Mouse (Mus musculus): ENCODE data around the gene Sorcs2.

The Sorcs2 gene

DNA sequence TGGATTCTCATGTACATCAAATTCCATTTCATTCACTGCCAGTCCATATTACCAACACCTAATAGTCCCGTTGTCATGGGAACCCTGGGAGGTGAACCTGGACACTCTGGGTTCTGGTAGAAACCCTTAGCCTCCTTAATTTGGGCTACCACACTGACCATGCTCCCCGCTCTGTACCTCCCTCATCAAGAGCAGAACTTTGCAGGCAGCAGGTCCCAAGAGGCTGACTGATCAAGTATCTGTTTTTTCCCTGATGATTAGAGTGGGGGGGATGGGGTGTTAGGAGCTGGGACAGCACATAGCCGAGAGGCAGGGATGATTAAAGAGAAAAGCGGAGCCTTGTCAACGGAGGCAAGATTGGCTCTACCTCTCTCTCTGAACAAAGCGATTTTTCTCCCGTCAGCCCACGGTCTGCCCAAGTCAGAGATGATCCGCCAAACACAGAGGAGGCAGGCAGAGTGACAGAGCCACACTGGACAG lies 167.6 kb downstream of the Sorcs2 start:
- no peak for DNase-seq (ENCODE audit: low spot score in 2 of 2)

DNA sequence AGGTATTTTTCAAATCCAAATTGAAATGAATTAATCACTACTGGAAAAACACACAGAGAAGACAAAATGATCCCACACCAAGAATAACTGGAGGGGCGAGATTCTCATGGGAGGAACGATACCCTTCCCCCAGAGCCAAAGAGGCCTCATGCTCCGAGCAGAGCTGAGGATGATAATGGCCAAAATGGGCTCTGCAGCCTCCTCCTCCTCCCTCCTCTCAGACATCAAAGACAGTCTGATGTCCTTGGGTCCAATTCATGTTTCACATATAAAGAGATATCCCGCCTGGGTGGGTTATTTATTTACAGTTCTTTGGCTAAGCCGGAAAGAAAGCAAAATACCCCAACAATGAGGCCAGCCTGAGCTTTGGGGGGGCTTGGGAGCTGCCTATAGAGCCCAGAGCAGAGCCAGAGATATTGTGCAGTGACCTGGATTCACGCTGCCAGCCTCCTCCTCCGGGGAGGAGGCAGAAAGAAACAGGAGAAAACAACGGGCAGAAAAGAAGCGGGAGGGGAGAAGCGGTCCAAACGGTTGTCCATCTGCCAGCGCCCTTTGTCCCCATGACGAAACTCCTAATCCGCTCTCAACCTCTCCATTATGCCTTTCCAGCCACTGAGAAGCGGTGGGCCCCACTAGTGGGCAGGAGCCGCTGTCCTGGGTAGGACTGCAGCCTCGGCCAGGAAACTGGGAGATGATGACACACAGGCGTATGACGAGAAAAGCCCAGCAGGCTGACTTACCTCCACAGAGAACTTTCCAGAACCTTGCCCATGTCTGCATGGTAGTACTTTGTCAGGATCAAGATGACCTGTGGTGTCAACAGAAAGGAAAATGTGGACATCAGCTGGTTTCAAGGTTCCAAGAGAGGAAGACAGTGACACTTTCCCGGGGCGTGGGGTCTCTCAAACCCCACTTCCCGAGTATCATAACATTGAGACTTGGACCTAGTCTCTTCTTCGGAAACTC lies 169.3 kb downstream of the Sorcs2 start:
- no peak for DNase-seq (ENCODE audit: low spot score in 2 of 2)

DNA sequence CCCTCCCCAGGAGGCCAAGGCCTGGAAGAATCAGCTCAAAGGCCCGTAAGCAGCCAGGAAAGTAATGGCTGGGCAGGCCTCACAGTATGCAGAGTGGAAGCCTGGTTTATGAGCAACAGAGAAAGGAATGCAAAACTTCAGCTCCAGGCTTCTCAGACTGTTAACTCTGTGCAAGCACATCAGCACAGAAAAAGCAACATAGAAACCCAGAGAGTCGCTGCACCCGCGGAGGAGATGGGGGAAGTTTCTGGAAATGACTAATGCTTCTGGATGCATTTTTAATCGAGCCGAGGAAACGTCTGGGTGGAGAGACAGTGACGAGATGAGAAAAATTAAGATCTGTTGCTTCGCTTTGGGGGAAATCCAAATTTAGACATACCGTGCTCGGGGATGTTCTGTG lies 171.6 kb downstream of the Sorcs2 start:
- DNase-seq (ENCODE audit: low spot score in 2 of 2) = peak; percentile 70 to 84

GRCm38 (mm10) chr5:36225855-36226254 lies 172.1 kb downstream of the Sorcs2 start:
- no peak for DNase-seq (ENCODE audit: low spot score in 2 of 2)

DNA sequence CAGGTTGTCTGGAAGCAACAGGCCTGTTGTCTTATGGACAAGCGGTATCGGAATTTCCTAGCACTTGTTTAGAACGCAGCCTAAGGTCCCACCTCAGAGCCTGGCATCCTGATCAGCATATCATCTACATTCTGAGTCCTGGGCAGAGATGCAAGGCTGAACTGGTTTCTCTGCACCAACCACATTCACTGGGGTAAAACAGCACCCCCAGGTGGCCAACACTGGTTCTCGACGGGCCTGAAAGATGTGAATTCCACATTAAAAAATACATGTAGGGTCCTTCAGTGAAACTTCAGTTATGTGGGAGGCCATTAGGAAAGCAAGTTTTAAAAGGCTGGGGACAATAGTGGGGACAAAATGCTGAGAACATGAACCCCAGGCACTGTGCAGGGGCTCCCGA lies 174.2 kb downstream of the Sorcs2 start:
- DNase-seq (ENCODE audit: low spot score in 2 of 2) = peak; percentile 64 to 76

DNA sequence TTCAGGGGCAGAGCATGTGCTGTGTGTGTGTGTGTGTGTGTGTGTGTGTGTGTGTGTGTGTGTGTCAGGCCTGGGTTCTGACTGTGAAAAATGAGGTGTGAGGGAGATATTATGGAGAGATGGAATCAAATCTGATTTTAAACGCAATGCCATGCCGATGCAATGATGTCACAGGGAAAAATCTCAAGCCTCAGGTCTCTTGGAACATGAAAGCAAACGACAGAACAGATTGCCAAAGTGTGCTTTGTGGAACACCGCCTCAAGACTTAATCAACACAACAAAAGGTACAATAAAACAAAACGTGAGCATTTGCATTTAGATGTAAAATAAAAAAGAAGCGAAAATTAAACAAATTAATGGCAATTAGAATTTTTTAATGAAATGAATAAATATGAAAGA lies 177.3 kb downstream of the Sorcs2 start:
- no peak for DNase-seq (ENCODE audit: low spot score in 2 of 2)

DNA sequence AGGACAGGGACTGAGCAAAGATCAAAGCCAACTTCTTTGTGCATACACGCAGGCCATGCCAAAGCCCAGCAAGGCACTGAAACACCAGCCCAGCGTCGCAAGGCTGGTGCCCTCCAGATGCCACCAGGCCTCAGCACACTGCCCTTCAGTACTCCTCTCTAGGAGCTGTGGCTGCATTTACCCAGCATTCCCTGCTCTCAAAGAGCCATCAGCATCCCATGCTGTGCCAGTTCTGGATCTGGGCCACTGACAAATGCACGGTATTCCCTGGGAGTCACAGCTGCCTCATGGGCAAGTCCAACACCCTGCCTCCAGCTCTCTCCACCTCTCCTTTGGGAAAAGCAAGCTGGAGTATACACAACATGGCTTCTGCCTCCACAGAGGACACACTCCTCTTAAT lies 177.8 kb downstream of the Sorcs2 start:
- DNase-seq (ENCODE audit: low spot score in 2 of 2) = no peak

- peak; percentile 92 to 96 for DNase-seq (ENCODE audit: low spot score in 2 of 2)
These were observed 184.6 kb downstream of the Sorcs2 start for GRCm38 (mm10) chr5:36213310-36213709.

- DNase-seq (ENCODE audit: low spot score in 2 of 2) = no peak
These were observed 189.1 kb downstream of the Sorcs2 start for GRCm38 (mm10) chr5:36208803-36209202.

GRCm38 (mm10) chr5:36205397-36205796 lies 192.5 kb downstream of the Sorcs2 start:
- no peak for DNase-seq (ENCODE audit: low spot score in 2 of 2)

DNA sequence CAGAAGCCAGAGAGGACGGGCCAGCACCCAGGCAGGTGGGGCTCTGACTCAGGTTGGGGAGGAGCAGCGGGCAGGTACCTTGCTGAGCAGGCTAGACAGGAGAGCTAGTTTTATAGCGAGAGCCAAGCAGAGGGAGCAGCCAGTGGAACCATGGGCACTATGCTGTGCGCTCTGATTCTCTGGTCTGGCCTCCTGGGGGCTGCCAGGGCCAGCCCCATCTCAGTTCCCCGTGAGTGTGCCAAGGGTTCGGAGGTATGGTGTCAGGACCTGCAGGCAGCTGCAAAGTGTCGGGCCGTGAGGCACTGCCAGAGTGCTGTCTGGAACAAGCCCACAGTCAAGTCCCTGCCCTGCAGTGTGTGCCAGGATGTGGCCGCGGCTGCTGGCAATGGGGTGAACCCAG lies 194.0 kb downstream of the Sorcs2 start, which contains the start of gene Psapl1:
Gene Psapl1 (plus strand): TSS at position 106 of the 400 bp plus-strand sequence.
- no peak for DNase-seq (ENCODE audit: low spot score in 2 of 2)

DNA sequence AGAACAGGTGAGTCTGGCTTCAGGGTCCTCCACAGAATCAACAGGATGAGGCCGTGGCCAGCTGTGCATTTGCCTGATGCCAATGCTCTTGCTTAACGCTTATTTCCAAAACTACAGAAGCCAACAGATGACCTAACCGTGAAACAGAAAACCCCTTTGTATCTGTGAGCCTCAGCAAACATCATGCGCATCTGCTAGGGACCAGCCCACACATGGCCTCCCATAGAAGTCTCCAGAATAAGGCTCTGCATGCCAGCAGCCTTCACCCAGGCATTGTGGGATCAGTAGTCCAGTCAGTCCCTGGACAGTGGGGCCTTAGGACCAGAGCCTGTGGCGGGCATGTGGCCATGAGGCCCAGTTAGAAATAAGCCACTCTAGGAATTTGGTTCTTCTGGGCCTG lies 194.5 kb downstream of the Sorcs2 start:
- DNase-seq (ENCODE audit: low spot score in 2 of 2) = no peak

DNA sequence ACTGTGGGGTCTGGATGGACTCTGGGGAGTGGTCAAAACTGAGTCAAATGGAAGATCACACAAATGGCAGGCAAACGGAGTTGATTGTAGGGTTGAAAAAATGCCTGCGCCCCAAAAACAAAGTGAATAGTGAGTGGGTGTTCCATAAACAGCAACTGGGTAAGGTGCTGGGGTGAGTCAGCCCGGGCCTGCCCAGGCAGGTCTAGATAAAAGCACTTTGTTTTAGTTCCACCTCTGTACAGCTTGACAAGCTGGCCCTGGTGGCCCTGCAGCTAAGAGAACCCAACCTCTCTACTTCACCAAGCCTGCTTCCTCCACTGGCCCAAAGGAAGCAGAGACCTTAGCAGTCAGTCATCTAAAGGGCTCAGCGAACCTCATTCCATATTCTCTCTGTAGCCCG lies 195.2 kb downstream of the Sorcs2 start:
- no peak for DNase-seq (ENCODE audit: low spot score in 2 of 2)

DNA sequence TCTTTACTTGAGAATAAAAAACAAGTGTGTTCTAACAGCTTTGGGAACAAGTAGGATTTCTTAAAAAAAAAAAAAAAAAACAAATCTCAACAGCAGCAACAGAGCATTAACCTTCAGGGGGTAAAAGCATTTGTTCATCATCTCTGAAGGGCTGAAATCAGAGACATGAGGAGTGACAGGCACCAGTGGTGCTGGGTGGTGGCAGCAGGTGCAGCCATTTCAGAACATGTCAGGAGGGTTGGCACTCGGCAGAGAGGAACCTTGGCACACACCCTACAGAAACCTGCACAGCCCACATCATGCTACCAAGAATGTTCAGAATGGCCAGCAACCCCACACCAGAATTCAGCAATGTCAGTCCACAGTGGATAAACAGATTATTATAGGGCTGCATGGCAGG lies 198.4 kb downstream of the Sorcs2 start:
- DNase-seq (ENCODE audit: low spot score in 2 of 2) = no peak

DNA sequence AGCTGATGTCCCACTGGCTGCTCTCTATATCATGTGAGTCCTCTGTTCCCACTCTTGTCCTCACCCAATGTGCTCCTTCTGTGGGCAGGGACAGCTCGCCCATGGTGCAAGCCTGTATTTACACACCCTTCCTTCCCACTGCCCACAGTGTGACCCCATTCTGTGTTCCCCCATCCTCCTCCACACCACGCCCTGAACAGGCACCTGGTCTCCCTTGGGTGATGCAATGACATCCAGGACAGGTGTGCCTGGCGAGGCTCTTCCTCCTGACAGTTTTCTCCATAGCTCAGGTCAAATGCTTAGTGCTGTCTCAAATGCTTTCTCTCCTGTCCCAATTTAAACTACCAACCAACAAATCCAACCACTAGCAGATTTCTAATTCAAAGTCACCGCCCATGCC lies 202.5 kb downstream of the Sorcs2 start:
- no peak for DNase-seq (ENCODE audit: low spot score in 2 of 2)

- no peak for DNase-seq (ENCODE audit: low spot score in 2 of 2)
These were observed 203.3 kb downstream of the Sorcs2 start for GRCm38 (mm10) chr5:36194631-36195030.

- DNase-seq (ENCODE audit: low spot score in 2 of 2) = no peak
These were observed 205.3 kb downstream of the Sorcs2 start for GRCm38 (mm10) chr5:36192677-36193076.

DNA sequence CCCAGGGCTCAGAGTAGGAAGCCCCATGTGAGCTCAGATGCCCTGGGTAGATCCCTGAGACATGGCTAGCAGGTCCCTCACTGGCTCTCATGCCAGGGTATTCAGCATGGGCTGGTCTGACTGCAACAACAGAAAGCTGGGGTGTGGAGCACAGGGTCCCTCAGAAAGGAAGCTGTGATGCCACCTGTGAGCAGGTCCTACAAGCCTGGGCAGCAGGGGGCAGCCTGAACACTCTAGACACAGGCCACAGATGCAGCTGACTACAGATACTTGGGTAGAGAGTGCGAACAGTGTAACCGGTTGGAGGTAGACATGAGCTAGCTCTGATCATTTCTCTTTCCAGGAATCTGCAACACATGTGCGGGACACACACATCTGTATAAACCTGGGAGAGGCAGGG lies 206.1 kb downstream of the Sorcs2 start:
- no peak for DNase-seq (ENCODE audit: low spot score in 2 of 2)

DNA sequence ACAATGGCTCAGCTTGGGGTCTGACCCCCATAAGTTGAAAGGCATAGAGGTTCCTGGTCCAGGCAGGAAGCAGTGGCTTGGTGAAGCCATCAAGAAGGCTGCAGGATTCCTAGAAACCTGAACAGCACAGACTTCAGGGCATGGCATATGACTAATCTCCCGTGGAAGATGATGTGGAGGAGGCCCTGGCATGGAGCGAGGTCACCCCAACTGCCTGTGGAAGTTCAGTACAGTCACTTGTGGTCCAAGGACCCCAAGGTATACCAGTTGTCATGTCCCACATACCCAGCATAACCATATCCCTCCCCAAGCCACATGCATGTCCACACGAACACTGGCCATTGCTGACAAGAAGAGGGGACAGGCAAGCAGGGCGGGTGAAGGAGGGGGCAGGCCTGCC lies 206.7 kb downstream of the Sorcs2 start:
- no peak for DNase-seq (ENCODE audit: low spot score in 2 of 2)

DNA sequence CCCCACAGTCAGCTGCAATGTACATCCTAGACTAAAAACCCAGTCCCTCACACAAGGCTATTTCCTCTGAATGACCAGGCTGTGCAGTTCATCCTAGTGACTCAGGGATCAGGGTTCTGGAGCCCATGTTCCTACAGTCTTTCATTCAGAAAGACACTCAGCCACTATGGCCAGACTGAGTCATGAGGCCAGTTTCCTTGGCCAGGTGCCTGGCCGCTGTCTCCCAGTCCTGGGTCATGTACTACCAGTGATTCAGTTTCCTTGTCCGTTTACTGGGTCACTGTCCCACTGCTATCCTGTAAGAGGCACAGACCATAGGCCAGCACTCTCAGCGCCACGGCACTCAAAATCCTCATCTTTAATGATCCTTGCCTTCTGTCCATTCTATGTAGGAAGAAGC lies 209.6 kb downstream of the Sorcs2 start:
- no peak for DNase-seq (ENCODE audit: low spot score in 2 of 2)

DNA sequence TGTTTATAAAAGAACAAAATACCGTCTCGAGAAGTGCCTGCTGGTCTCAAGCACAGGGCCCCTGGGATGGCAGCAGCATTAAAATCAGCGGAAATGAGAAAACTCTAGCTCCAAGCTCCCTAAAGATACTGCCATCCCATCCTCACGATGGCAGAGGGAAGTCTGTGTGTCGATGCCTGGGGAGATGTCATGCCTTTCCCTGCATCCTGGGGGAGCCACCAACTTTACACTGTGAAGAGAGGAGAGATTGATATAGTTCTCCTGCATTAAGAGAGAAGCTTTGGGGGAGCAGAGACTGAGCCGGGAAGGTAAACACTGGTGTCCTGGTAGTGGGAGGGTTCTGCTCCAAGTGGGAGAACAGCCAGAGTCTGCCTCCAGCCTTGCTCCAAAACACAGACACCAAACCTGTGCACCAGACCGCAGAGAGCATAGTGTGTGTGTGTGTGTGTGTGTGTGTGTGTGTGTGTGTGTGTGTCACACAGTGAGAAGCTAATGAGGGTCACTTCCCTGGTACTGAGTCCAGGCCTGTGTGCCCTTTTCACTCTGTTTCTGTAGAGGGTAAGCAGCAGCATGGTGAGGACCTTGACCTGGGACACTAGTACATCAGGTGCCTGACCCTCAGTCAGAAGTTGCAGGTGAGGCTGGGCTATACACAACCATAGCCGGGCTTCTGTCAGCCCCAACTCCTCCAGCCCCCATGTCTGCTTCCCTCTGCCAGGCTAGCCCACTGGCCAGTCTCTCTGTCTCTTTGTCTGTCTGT lies 211.5 kb downstream of the Sorcs2 start:
- no peak for DNase-seq (ENCODE audit: low spot score in 2 of 2)

DNA sequence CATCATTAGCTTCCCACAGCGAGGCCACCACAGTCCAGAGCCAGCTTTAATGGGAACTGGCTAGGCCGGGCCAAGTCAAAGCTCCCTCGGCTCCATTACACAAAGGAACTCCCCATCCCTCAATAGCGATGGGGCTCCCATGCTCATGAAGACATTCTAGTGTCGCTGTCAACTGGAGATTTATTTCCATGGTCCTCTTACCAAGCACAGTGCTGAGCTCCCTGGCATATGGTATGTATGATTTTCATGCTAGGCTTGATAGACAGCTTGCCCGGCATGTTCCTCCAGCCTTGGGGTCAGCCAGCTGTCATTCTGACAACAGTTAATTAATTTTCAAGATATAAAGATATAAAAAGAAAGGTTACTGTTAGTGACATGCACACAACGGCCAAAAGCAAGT lies 215.6 kb downstream of the Sorcs2 start:
- DNase-seq (ENCODE audit: low spot score in 2 of 2) = no peak

DNA sequence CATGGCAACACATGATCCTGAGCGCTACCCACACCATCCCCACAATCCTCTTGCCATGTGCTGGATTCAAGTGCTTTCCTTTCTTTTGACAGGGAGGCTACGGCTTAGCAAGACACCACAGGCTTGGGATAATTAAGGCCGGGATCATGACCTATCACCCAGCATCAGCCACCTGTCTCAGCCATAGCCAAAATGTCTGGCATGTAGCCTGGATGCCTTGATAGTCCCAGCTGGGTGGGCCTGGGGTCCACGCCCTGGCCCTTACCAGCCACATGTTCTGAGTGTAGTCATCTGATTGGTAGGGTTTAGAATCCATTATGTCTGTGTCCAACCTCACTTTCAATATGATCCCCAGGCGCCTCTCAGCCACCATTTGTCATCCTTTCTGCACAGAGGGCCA lies 218.2 kb downstream of the Sorcs2 start:
- DNase-seq (ENCODE audit: low spot score in 2 of 2) = no peak

All from right cerebral cortex, adult 2 months (tissue).